Mouse (Mus musculus): ENCODE measurements around the gene Tgfb2. TPM values are rescaled to one million over a fixed set of nuclear protein-coding genes. Genes with fewer than 3 reads are reported as not detected.

Gene Tgfb2
- total and polyA plus RNA-seq, 3 experiments: 0.02 to 0.33 (median 0.30) TPM

DNA sequence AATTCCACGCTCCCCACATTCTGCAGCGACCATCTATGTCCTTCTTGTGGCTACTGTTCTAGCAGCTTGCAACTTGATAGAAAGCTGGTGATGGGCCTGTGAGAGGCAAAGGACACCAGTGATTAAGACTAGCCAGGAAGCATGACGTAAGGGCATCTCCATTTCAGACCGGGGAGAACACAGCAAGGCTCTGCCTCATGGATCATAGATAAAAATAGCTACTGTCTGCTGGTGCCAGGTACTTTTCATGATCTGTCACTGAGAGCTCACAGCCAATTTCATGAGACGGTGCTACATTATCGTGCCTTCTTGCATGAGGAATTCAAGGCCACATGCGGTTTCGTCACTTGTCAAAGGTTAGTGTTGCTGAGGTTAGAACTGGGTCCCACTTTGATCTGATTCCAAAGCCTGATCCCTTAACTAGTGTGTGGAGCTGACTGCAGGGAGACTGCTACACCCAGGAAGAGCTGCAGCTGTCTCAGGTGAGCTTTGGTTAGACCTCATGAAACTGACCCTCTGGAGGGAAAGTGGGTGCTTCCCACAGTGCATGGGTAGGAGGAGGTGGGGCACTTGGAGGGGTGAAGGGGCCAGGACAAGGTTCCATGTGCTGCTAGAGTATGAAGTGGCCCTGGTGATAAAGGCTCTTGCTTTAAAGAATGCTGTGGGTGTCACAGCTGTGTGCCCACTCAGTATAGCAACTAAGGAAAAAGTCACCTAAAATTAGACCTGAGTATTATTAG, 118.6 kb downstream of the Tgfb2 start:
- Histone ChIP-seq H3K9me3 (replicated peaks) (peaks cover 31% of the 10 kb centered on the region), H3K4me1 (ENCODE audit: insufficient read depth, low read depth, low read length) (no peaks in the 10 kb centered on the region), H3K27me3 (ENCODE audit: insufficient read depth, low read length) (no peaks in the 10 kb centered on the region), H3K36me3 (replicated peaks) (no peaks in the 10 kb centered on the region), H3K4me3 (ENCODE audit: low read depth, low read length) (no peak overlapping the region)
- DNase-seq (ENCODE audit: low spot score) (no peak), ATAC-seq (ENCODE audit: extremely low read depth, insufficient number of reproducible peaks, low FRiP score, poor library complexity, severe bottlenecking) (no peak)
- TF ChIP-seq TAL1 (conservative IDR thresholded peaks at IDR 0.05; ENCODE audit: low read depth, low read length): no peak
- no peak for TF ChIP-seq CTCF (IDR thresholded peaks at IDR 0.05; ENCODE audit: low read depth, low read length)
- TF ChIP-seq GATA2 (IDR thresholded peaks at IDR 0.05; ENCODE audit: borderline replicate concordance, low read depth, low read length): no peak
- no peak for TF ChIP-seq POLR2AphosphoS5 (IDR thresholded peaks at IDR 0.05; ENCODE audit: insufficient replicate concordance, low read depth, low read length)
- TF ChIP-seq GATA1 (IDR thresholded peaks at IDR 0.05; ENCODE audit: borderline replicate concordance, low read length): no peak

DNA sequence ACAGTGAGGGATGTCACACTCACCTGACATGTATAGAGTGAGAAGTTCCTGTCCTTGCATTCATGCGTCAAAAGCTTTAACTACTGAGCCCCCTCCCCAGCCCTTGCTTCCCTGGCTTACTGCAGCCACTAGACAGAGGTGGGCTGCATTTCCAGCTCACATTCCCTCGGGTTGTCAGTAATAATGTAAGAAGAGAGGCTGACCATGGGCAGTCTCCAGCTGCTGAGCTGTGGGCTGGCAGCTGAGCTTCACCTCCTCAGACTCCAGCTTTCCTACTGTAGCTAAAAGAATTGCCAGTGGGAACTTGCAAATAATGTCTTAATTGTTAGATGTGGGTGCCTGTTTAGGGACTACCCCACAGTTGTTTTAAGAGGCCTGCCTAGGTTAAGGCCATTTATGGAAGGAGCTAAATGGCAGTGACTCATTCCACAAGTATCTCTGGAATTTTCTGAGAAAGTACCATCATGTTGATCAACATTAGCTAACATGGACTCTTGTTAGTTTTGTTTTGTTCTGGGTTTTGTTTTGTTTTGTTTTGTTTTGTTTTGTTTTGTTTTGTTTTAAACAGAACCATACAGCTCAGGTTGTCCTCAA, 120.1 kb downstream of the Tgfb2 start:
- no peak for ATAC-seq (ENCODE audit: extremely low read depth, insufficient number of reproducible peaks, low FRiP score, poor library complexity, severe bottlenecking)
- Histone ChIP-seq H3K36me3 (replicated peaks) (no peaks in the 10 kb centered on the region), H3K4me3 (ENCODE audit: low read depth, low read length) (no peak overlapping the region), H3K27me3 (ENCODE audit: insufficient read depth, low read length) (no peaks in the 10 kb centered on the region), H3K4me1 (ENCODE audit: insufficient read depth, low read depth, low read length) (no peaks in the 10 kb centered on the region), H3K9me3 (replicated peaks) (peaks cover 33% of the 10 kb centered on the region)
- TF ChIP-seq TAL1 (conservative IDR thresholded peaks at IDR 0.05; ENCODE audit: low read depth, low read length) (no peak), CTCF (IDR thresholded peaks at IDR 0.05; ENCODE audit: low read depth, low read length) (no peak), POLR2AphosphoS5 (IDR thresholded peaks at IDR 0.05; ENCODE audit: insufficient replicate concordance, low read depth, low read length) (no peak), GATA1 (IDR thresholded peaks at IDR 0.05; ENCODE audit: borderline replicate concordance, low read length) (no peak), GATA2 (IDR thresholded peaks at IDR 0.05; ENCODE audit: borderline replicate concordance, low read depth, low read length) (no peak)
- DNase-seq (ENCODE audit: low spot score): no peak

- H3K4me3 ChIP-seq (ENCODE audit: low read depth, low read length): no peak overlapping the region
- DNase-seq (ENCODE audit: low spot score) (no peak), ATAC-seq (ENCODE audit: extremely low read depth, insufficient number of reproducible peaks, low FRiP score, poor library complexity, severe bottlenecking) (no peak)
- peaks cover 37% of the 10 kb centered on the region for H3K9me3 ChIP-seq (replicated peaks)
- H3K27me3 ChIP-seq (ENCODE audit: insufficient read depth, low read length): no peaks in the 10 kb centered on the region
- H3K36me3 ChIP-seq (replicated peaks): no peaks in the 10 kb centered on the region
- H3K4me1 ChIP-seq (ENCODE audit: insufficient read depth, low read depth, low read length): no peaks in the 10 kb centered on the region
- TF ChIP-seq CTCF (IDR thresholded peaks at IDR 0.05; ENCODE audit: low read depth, low read length) (no peak), TAL1 (conservative IDR thresholded peaks at IDR 0.05; ENCODE audit: low read depth, low read length) (no peak), GATA1 (IDR thresholded peaks at IDR 0.05; ENCODE audit: borderline replicate concordance, low read length) (no peak), POLR2AphosphoS5 (IDR thresholded peaks at IDR 0.05; ENCODE audit: insufficient replicate concordance, low read depth, low read length) (no peak), GATA2 (IDR thresholded peaks at IDR 0.05; ENCODE audit: borderline replicate concordance, low read depth, low read length) (no peak)
These were observed 121.9 kb downstream of the Tgfb2 start for GRCm38 (mm10) chr1:186583933-186584332.

GRCm38 (mm10) chr1:186582113-186582512, 123.7 kb downstream of the Tgfb2 start:
- H3K4me3 ChIP-seq (ENCODE audit: low read depth, low read length): no peak overlapping the region
- ATAC-seq (ENCODE audit: extremely low read depth, insufficient number of reproducible peaks, low FRiP score, poor library complexity, severe bottlenecking) (no peak), DNase-seq (ENCODE audit: low spot score) (no peak)
- peaks cover 27% of the 10 kb centered on the region for H3K9me3 ChIP-seq (replicated peaks)
- no peaks in the 10 kb centered on the region for H3K36me3 ChIP-seq (replicated peaks)
- no peaks in the 10 kb centered on the region for H3K4me1 ChIP-seq (ENCODE audit: insufficient read depth, low read depth, low read length)
- TF ChIP-seq GATA2 (IDR thresholded peaks at IDR 0.05; ENCODE audit: borderline replicate concordance, low read depth, low read length) (no peak), GATA1 (IDR thresholded peaks at IDR 0.05; ENCODE audit: borderline replicate concordance, low read length) (no peak), CTCF (IDR thresholded peaks at IDR 0.05; ENCODE audit: low read depth, low read length) (no peak), TAL1 (conservative IDR thresholded peaks at IDR 0.05; ENCODE audit: low read depth, low read length) (no peak)
- no peaks in the 10 kb centered on the region for H3K27me3 ChIP-seq (ENCODE audit: insufficient read depth, low read length)

- H3K27me3 ChIP-seq (ENCODE audit: insufficient read depth, low read length): no peaks in the 10 kb centered on the region
- no peak overlapping the region for H3K4me3 ChIP-seq (ENCODE audit: low read depth, low read length)
- DNase-seq (ENCODE audit: low spot score): no peak
- TF ChIP-seq GATA1 (IDR thresholded peaks at IDR 0.05; ENCODE audit: borderline replicate concordance, low read length) (no peak), CTCF (IDR thresholded peaks at IDR 0.05; ENCODE audit: low read depth, low read length) (no peak), GATA2 (IDR thresholded peaks at IDR 0.05; ENCODE audit: borderline replicate concordance, low read depth, low read length) (no peak), POLR2AphosphoS5 (IDR thresholded peaks at IDR 0.05; ENCODE audit: insufficient replicate concordance, low read depth, low read length) (no peak), TAL1 (conservative IDR thresholded peaks at IDR 0.05; ENCODE audit: low read depth, low read length) (no peak)
- peaks cover 23% of the 10 kb centered on the region for H3K9me3 ChIP-seq (replicated peaks)
- no peaks in the 10 kb centered on the region for H3K36me3 ChIP-seq (replicated peaks)
- H3K4me1 ChIP-seq (ENCODE audit: insufficient read depth, low read depth, low read length): no peaks in the 10 kb centered on the region
- no peak for ATAC-seq (ENCODE audit: extremely low read depth, insufficient number of reproducible peaks, low FRiP score, poor library complexity, severe bottlenecking)
These were observed 124.1 kb downstream of the Tgfb2 start for GRCm38 (mm10) chr1:186581666-186582065.

GRCm38 (mm10) chr1:186581114-186581513, 124.7 kb downstream of the Tgfb2 start:
- H3K9me3 ChIP-seq (replicated peaks): peaks cover 21% of the 10 kb centered on the region
- H3K27me3 ChIP-seq (ENCODE audit: insufficient read depth, low read length): no peaks in the 10 kb centered on the region
- no peak overlapping the region for H3K4me3 ChIP-seq (ENCODE audit: low read depth, low read length)
- ATAC-seq (ENCODE audit: extremely low read depth, insufficient number of reproducible peaks, low FRiP score, poor library complexity, severe bottlenecking): no peak
- no peak for DNase-seq (ENCODE audit: low spot score)
- TF ChIP-seq GATA2 (IDR thresholded peaks at IDR 0.05; ENCODE audit: borderline replicate concordance, low read depth, low read length) (no peak), POLR2AphosphoS5 (IDR thresholded peaks at IDR 0.05; ENCODE audit: insufficient replicate concordance, low read depth, low read length) (no peak)
- no peaks in the 10 kb centered on the region for H3K4me1 ChIP-seq (ENCODE audit: insufficient read depth, low read depth, low read length)
- H3K36me3 ChIP-seq (replicated peaks): no peaks in the 10 kb centered on the region
